Mouse (Mus musculus) right cerebral cortex, postnatal 36 days (tissue): ENCODE data around the gene Ubald1.
A peak's percentile ranks its signal among the peaks of the same experiment; 100 is the strongest.

Source experiments
- DNase-seq, 2 experiments: peaks; one replicate each; pipeline ENCODE4 v3.0.0; 2022; ENCODE audit warnings: low spot score in 2 of 2, mixed read lengths in 1 of 2

Gene Ubald1

GRCm38 (mm10) chr16:4899711-4900110 is 19.6 kb upstream of the Ubald1 start:
- no peak for DNase-seq

GRCm38 (mm10) chr16:4898881-4899280 is 18.8 kb upstream of the Ubald1 start:
- DNase-seq, result no peak

GRCm38 (mm10) chr16:4897146-4897730 is 17.1 kb upstream of the Ubald1 start:
- DNase-seq, result no peak

DNA sequence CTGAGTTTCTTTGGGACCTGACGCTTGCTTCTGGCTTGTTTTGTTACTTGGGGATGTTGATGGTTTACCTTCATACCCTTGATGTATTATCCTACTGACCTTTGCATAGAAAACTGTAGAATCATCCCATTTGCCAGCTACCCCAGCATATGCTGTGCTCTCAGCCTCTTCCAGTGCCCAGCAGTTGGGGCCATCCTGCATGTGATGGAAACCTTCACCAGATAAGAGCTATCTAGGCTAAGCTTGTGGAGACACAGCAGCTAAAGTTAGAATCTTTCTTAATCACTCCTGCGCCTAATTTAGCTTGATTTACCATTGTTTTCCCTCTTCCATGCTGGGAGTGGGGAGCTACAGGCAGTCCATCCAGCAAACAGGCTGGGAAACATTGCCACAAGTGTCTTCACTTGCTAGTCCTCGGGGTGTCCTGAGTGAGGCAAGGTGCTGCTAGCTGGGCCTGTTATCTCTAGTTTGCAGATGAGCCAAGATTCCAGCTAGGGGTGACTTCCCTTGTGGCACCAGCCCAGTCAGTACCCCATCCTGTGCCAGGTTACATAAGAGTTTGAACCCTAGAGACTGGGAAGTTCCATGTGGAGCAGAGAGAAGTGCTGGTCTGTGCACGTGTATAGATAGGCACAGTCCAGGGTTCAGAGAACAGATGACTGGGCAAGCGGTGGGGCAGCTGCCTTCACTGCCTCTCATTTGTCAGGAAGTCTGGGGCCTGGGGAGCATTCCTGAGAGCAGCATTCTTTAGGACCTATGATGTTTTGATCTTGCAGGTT is 16.3 kb upstream of the Ubald1 start:
- DNase-seq, result no peak

DNA sequence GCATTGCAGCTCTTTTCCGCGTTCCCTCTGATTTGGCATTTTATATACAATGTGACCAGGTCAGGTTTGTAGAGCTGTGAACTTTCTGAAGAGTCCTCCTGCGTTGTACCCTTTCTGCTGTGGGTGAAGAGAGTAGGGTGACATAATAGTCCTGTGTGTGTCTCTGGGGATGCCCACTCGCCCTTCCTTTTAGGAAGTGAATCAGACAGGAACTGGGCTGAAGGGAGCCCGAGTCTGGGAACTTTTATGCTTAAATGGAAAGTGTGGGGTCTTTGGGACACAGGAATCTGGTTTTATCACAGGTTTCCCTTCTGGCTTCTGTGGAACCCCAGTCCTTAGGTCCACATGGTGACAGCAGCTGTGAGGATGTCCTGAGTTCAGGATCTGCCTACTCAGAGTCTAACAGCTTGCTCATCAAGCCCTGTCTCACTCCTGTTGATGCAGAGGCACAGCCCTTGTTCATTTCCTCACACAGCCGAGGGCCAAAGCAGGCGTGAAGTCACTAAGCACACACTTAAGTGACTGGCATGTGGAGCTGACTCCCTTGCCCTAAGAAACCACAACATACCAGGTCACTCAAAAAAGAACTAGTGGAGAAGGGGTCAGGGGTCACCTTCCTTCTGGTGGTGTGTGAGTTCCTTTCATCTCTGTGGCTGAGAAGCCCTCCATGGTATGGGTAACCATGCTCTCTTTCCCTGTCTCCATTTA is 14.2 kb upstream of the Ubald1 start:
- DNase-seq, result no peak

- no peak for DNase-seq
Measured at GRCm38 (mm10) chr16:4892171-4892570, 12.1 kb upstream of the Ubald1 start.

- DNase-seq, result no peak
Measured at GRCm38 (mm10) chr16:4890201-4890709, 10.1 kb upstream of the Ubald1 start.

DNA sequence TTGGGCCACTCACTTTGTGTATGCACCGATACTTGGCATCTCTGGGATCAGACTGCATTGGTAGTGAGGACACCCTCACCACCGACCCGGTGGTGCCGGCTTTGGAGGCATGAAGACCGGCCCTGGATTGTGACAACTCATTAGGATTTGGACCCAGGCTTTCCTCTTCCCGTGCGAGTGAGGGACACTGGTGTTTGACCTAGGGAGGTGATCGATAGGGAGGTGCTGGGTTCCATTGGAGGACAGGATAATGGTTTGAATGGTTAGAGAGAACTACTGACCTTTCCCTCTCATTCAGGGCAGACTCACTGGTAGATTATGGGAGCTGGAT is 6.5 kb upstream of the Ubald1 start:
- no peak for DNase-seq

DNA sequence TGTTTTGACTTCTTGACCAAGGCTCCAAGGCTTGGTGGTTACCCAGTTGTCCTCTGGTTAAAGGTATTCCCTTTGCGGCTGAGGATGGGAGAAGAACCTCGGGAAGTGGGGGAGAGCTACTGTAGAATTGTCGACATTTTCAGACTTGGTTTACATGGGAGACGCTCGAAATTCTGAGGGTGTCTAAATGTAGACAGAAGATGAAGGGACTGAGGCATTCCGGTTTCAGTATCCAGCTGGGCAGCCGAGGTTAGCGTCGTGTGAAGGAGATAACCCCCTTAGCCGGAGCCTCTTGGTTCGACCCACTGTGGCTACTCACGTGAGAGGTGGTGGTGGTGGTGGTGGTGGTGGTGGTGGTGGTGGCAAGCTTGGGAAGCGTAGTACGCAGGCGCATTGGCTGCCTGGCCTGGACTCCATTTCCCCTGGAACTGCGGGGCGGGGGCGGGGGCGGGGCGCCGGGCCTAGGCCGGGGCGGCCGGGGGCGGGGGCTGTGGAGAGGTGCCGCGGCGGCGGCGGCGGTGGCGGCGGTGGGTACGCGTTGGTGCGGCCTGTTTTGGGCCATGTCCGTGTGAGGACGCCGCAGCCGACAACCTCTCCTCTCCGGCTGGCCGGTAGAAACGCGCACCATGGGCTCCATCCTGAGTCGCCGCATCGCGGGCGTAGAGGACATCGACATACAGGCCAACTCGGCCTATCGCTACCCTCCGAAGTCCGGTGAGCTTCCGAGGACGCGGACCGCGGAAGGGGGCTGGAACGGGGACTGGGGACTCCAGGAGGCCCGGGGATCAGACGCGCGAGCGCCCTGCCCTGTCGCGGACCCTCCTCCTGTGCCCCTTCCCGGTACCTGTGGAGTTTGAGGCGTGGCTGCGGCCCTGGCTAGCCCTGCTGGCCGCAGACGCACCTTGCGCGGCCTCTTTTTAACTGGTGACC is 5.9 kb upstream of the Ubald1 start, which contains the start of gene Mgrn1:
TSS of gene Mgrn1 (plus strand) at position 490 of the 930 bp plus-strand sequence.
- peak; percentile 74 to 79 for DNase-seq

DNA sequence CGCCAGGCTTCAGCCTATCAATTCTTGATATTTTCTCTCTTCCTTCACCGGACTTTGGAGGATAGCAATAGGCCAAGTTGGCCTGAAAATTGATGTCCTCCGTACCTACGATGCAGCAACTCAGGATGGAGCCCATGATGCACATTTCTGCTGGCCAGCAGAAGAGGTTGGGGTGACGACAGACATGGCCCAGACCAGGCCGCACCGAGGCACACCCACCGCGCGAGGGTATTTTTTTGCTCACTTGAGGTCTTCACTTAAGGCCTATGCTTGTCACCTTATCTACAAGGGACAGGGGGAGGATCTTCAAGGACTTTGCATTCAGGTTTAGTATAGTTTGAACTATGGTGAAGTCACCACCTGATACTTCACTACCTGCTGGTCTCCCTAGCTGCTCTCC is 4.8 kb upstream of the Ubald1 start:
- DNase-seq, result no peak

DNA sequence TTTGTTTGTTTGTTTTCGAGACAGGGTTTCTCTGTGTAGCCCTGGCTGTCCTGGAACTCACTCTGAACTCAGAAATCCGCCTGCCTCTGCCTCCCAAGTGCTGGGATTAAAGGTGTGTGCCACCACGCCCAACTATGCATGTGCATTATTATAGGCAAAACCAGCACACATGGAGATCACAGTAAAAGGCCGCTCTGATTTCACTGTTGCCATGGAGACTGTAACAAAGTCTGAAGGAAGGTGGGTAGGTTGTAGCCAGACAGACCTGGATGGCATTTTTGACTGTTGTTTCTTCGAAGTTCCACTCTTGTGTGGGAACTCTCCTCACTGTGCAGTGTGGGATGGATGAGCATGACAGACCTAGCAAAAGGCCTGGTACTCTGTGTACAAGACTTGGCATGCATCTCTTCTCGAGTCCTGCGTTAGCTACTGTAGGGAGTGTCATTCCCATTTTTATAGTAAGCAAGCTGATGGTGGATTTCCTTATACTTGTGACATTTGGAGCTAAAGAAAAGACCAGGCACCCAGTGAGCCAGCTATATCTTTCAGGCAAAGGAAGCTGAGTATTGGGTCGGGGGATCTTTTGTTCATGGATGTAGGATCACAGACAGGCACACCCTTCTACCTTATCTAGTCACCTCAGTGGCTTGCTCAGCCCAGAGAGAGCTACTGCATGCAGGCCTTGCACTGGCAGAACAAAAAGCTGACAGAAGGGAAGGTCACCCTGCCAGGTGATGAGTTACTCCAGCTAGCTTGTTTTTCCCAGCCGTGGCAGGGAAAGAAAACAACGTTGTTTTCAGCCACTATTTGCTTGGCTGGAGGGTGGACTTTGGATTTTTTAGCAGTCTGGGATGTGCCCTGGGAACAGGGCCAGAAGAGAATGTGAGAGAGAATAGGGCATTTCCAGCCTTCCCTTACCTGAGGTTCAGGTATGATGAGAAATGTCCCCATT is 1.6 kb upstream of the Ubald1 start:
- no peak for DNase-seq

DNA sequence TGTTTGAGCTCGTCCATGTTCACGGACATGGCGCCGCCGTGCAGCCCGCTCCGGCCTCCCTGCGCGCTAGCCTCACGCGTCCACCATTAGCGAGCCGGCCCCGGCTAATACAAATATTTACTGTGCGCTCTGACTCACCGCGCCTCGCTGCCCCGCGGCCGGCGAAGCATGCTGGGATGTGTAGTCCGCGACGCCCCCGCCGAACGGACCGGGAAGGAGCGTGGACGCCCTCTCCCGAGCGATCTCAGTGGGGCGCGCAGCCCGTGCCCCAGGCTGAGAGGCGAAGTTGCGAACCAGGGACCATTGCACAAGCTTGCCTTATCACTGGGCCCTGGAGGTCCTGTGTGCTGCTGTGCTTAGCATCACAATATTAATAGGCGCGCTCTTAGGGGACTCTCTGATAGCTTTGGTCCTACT is 399 bp downstream of the Ubald1 start:
- peak; percentile 89 to 90 for DNase-seq

GRCm38 (mm10) chr16:4879101-4879707 is 911 bp downstream of the Ubald1 start:
- DNase-seq, result peak; percentile 56 to 66

DNA sequence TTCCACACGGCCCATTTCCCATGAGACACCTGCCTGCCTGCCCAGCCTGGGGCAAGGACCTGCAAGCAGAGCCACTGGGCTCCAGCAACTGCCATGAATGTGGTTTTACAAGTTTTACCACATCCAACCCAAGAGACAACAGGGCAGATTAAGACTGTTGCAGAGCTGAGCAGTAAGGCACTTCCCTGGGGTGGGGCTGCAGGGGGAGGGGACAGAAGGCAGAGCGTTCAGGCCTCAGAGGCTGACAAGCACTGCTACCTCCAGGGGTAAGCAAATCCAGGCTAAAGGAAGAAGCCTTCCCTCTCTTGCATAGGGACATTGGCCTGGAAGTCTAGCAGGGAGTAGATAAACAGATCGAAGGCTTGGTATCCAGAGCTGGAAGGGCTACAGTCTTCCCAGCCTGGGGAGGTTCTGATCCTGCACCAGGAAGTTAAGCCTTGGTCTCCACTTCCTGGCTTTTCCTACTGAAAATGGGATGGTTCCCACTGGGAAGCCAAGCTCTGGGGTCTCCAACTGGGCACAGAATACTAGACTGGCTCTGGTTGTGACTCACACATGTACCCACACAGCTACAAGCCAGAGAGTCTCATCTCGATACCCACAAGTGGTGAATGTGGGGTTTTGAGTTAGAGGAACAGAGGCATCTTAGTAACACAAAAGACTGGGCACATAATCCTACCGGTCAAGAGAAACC is 1.8 kb downstream of the Ubald1 start:
- no peak for DNase-seq

GRCm38 (mm10) chr16:4877701-4878100 is 2.4 kb downstream of the Ubald1 start:
- no peak for DNase-seq

- DNase-seq, result no peak
Measured at GRCm38 (mm10) chr16:4877195-4877594, 2.9 kb downstream of the Ubald1 start.

DNA sequence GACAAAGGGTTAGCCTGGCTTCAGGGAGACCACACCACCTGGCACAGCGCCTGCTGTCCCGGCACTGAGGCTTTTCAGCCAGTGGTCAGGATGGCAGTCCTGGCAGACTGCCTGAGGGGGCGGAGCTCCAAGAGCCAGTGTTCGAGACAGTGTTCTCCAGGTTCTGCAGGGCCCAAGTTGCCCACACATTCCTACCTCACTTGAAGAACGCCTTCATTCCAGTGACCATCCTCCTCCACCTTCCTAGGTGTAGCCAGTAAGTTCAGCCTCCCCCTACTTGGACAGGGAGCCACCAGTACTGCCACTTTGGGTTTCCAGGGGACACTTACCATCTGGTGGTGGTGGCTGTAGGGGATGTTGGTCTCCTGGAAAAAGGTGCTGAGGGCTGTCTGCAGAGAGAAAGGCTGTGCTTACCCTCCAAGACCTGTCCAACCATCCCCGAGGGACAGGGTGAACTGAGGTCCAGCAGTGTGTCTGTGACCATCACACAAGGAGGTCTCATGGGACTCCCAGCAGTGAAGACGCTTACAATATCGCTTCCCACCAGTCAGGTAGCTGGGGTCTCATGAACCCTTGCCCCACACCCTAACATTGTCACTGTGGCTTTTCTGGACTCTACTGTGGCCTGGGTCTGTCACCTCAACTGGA is 4.0 kb downstream of the Ubald1 start:
- DNase-seq, result peak in 1 of 2 experiments; percentile 48

- no peak for DNase-seq
Measured at GRCm38 (mm10) chr16:4875198-4876032, 4.7 kb downstream of the Ubald1 start.
